Mouse (Mus musculus) liver, embryonic 14.5 days (tissue): ENCODE data around the gene Fars2. TPM values are rescaled to one million over a fixed set of nuclear protein-coding genes. Genes with fewer than 3 reads are reported as not detected.

Experiments used
- ATAC-seq: fragments of 200-750 bp; cut with Nextera tagmentation; 2 replicates; pipeline ENCODE4 v1.8.0; 2017; ENCODE audit warnings: moderate number of reproducible peaks, mild to moderate bottlenecking, moderate library complexity; ENCODE audit not compliant: insufficient read depth
- DNase-seq, 3 experiments: peaks; one replicate each; pipeline ENCODE4 v3.0.0-alpha.2; 2012 to 2013; ENCODE audit warnings: low read depth in 3 of 3, low spot score in 3 of 3
- H3K27ac ChIP-seq: fragments of 300-500 bp; sonication (generic); 2 replicates; pipeline ENCODE4 v1.5.1; 2014; ENCODE audit warnings: moderate library complexity, mild to moderate bottlenecking, control low read depth, inconsistent platforms
- H3K27me3 ChIP-seq: fragments of 300-500 bp; sonication (generic); 2 replicates; pipeline ENCODE4 v1.6.1; 2014; ENCODE audit warnings: mild to moderate bottlenecking, low read length, moderate library complexity; ENCODE audit not compliant: control insufficient read depth, insufficient read depth
- H3K36me3 ChIP-seq: fragments of 300-500 bp; sonication (generic); replicated peaks from 2 replicates; pipeline ENCODE4 v1.6.1; 2014; ENCODE audit warnings: low read depth; ENCODE audit not compliant: control insufficient read depth, insufficient read depth
- H3K4me1 ChIP-seq, 2 experiments: fragments of 200-500 bp in 1 of 2; fragments of 300-500 bp in 1 of 2; sonication (generic) in 1 of 2; replicated peaks; 2 replicates each; pipeline ENCODE4 v1.6.1; 2012 to 2014; ENCODE audit warnings: antibody characterized with exemption in 1 of 2, inconsistent platforms in 1 of 2, low read length in 1 of 2; ENCODE audit not compliant: control insufficient read depth in 2 of 2, insufficient read depth in 2 of 2
- H3K4me2 ChIP-seq: fragments of 300-500 bp; sonication (generic); 2 replicates; pipeline ENCODE4 v1.6.1; 2014; ENCODE audit warnings: low read depth, mild to moderate bottlenecking, control low read depth, moderate library complexity
- H3K4me3 ChIP-seq, 2 experiments: fragments of 200-500 bp in 1 of 2; fragments of 300-500 bp in 1 of 2; sonication (generic) in 1 of 2; 2 replicates each; pipeline ENCODE4 v1.5.1; 2012 to 2014; ENCODE audit warnings: low read depth in 2 of 2, low read length in 2 of 2, mild to moderate bottlenecking in 2 of 2, control low read depth in 1 of 2, inconsistent platforms in 1 of 2, moderate library complexity in 1 of 2; ENCODE audit not compliant: insufficient read depth in 1 of 2
- H3K9ac ChIP-seq: fragments of 300-500 bp; sonication (generic); replicated peaks from 2 replicates; pipeline ENCODE4 v1.6.1; 2014; ENCODE audit warnings: mild to moderate bottlenecking, control low read depth, moderate library complexity
- H3K9me3 ChIP-seq: fragments of 300-500 bp; sonication (generic); 2 replicates; pipeline ENCODE4 v1.6.1; 2016; ENCODE audit warnings: low read length, mixed read lengths; ENCODE audit not compliant: control insufficient read depth
- CTCF ChIP-seq: IDR thresholded peaks from 2 replicates; pipeline ENCODE4 v1.5.1; 2016; ENCODE audit warnings: antibody characterized with exemption, low read depth, control low read depth
- EP300 ChIP-seq: IDR thresholded peaks from 2 replicates; pipeline ENCODE4 v1.6.1; 2016; ENCODE audit warnings: antibody characterized with exemption, low read depth
- WGBS: fragments of 180-500 bp; shearing (Covaris S2); extraction: QIAGEN DNeasy Blood & Tissue Kit; methylation state at CpG from one replicate; pipeline ENCODE4 v1.1.7; 2014; ENCODE audit not compliant: insufficient replicate concordance; 5-methylcytosine and 5-hydroxymethylcytosine counted together
- polyA plus RNA-seq, 2 experiments: library from polyadenylated mRNA; depleted of rRNA in 1 of 2; stranded (reverse) in 1 of 2; unstranded in 1 of 2; fragments of >200 nt; fragmentation: Nextera tagmentation in 1 of 2; extraction: Ambion mirVana in 1 of 2; gene quantifications; 2 replicates each; pipeline versions ENCODE4 v1.2.1 to v1.2.3; 2012 to 2014

Gene Fars2
- polyA plus RNA-seq, 2 experiments, result 18.8 to 23.0 TPM

DNA sequence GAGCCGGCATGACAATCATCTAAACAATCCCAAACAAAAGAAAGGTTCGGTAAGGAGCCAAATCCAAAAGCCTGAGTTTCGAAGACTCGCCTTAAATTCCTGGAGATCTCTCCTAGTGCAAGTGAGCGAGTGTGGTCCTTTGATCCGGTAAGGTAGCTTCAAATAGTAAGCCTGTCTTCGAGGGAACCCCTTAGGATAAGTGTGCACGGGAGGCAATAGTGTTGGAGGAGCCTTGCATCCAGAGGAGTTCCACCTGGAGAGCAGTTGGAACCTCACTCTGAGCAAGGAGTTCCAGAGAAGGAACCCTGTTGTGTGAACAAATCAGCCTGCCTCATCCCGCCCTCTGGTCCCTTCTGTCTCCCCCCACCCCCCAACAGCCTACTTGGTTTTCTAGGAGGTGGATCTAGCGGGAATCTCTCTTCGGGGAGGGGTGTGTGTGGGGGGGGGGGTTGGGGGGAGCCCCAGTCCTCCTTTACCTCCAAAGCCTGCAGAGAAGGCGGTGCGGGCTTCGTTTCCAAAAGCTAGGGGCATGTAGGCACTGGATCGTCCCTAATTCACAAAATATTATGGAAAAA is 606.6 kb downstream of the Fars2 start:
- TF ChIP-seq EP300 (no peak), CTCF (no peak)
- no peak overlapping the region for H3K4me2 ChIP-seq
- H3K4me1 ChIP-seq, result no peaks in the 10 kb centered on the region
- no peaks in the 10 kb centered on the region for H3K36me3 ChIP-seq
- 5% methylated on average over 15 of the region's 15 CpGs for WGBS
- H3K27me3 ChIP-seq, result peaks cover 66% of the 10 kb centered on the region
- H3K4me3 ChIP-seq, result no peak overlapping the region
- no peak overlapping the region for H3K27ac ChIP-seq
- H3K9me3 ChIP-seq, result no peaks in the 10 kb centered on the region
- no peak for DNase-seq
- ATAC-seq, result no peak
- H3K9ac ChIP-seq, result no peak overlapping the region

DNA sequence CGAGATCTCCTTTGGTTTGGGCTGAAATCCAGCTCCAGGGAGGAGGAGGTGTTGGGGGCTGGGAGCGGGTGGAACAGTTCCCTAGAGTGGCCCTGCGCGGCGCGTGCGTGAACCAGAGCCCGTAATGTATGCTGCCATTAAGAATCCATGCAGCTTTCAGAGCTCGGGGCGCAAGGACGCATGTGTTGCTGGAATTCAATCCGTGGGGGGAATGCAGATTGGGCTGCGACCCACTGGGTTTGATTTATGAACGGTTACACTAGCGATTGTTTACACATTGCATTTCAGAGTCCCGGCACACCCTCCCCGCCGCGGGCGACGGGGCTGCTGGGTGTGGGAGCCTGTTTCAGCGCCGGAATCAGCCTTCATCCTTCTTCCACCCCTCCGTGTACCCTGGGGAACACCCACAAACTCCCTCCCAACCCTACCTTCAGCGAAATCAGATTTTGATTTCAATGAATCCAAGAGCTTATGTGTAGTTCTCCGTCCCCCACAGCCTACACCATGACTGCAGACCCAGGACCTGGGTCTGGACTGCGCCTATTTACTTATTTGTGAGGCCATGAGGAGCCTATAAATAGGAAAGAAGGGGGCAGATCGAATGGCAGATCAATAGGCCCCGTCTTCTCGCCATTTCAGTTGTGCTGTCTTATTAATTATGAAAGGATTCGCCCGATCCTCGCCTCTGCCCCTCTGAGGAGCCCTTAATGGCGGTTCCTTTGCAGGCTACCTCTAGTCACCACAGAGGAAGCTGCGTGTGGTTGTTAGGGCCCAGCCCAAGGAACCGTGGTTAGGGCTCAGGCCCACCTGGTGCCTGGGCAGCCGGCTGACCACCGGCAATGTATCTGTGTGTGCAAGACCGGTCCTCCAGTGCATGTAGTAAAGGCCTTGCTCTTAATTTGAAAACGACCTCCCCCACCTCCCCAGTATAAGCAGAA is 607.6 kb downstream of the Fars2 start:
- TF ChIP-seq CTCF (no peak), EP300 (no peak)
- Histone ChIP-seq H3K27me3 (peaks cover 75% of the 10 kb centered on the region), H3K9me3 (no peaks in the 10 kb centered on the region), H3K4me1 (no peaks in the 10 kb centered on the region), H3K4me2 (peak overlapping the region; percentile 22; the same call in 1 of the 2 replicates), H3K36me3 (no peaks in the 10 kb centered on the region), H3K27ac (no peak overlapping the region), H3K4me3 (no peak overlapping the region), H3K9ac (no peak overlapping the region)
- DNase-seq (no peak), ATAC-seq (no peak)
- 2% methylated on average over 40 of the region's 40 CpGs for WGBS

DNA sequence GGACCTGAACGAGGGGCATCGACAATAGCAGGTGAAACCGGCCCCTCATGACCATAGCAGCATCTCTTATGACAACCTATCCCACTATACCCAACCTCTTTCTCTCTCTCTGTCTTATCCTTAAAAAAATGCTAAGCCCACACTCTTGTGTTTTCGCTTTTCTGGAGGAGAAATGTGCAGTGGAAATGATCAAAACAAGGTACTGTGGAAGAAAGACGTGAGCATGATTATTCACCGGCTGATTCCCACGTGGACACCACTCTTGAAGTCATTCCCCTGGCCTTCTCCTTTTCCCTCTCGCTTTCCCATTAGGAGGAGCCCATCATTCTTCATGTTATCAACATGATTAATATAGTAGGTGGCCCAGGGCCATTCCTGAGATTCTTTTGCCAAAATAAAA is 608.7 kb downstream of the Fars2 start:
- WGBS, result 6% methylated on average over 8 of the region's 8 CpGs
- TF ChIP-seq CTCF (no peak), EP300 (no peak)
- peaks cover 86% of the 10 kb centered on the region for H3K27me3 ChIP-seq

DNA sequence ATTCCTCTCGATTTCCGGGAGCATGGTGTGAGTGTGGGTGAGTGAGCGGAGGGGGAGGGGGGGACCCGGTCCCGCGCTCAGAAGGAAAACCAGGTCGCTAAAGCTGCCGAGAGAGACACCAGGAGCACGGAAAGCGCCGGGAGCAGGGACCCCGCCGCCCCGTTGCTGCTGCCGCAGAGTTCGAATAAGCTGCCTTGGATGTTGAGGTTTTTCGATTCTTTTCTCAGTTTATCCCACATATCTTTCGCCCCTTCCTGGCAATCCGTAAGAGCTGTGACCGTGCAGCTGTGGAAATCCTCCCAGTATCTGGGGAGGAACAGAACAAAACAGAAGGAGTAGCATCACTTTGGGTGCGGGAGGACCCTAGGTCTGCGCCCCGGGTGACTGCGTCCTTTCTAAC is 609.3 kb downstream of the Fars2 start:
- WGBS, result under 1% methylated on average over 24 of the region's 24 CpGs
- H3K27me3 ChIP-seq, result peaks cover 89% of the 10 kb centered on the region
- no peak overlapping the region; the same call in 1 of the 2 replicates for H3K4me2 ChIP-seq
- ATAC-seq, result no peak
- H3K9me3 ChIP-seq, result no peaks in the 10 kb centered on the region
- H3K9ac ChIP-seq, result no peak overlapping the region
- H3K27ac ChIP-seq, result no peak overlapping the region
- TF ChIP-seq EP300, result no peak
- no peak for TF ChIP-seq CTCF
- no peak for DNase-seq
- no peak overlapping the region for H3K4me3 ChIP-seq
- H3K4me1 ChIP-seq, result no peaks in the 10 kb centered on the region
- no peaks in the 10 kb centered on the region for H3K36me3 ChIP-seq

More for the DNA sequence above, 608.7 kb downstream of the Fars2 start:
- Histone ChIP-seq H3K9me3 (no peaks in the 10 kb centered on the region), H3K4me3 (no peak overlapping the region), H3K4me2 (no peak overlapping the region), H3K4me1 (no peaks in the 10 kb centered on the region), H3K27ac (no peak overlapping the region), H3K36me3 (no peaks in the 10 kb centered on the region), H3K9ac (no peak overlapping the region)
- DNase-seq (no peak), ATAC-seq (no peak)
